ENCODE assay signal across 13 mouse cellular contexts in the genomic region with DNA sequence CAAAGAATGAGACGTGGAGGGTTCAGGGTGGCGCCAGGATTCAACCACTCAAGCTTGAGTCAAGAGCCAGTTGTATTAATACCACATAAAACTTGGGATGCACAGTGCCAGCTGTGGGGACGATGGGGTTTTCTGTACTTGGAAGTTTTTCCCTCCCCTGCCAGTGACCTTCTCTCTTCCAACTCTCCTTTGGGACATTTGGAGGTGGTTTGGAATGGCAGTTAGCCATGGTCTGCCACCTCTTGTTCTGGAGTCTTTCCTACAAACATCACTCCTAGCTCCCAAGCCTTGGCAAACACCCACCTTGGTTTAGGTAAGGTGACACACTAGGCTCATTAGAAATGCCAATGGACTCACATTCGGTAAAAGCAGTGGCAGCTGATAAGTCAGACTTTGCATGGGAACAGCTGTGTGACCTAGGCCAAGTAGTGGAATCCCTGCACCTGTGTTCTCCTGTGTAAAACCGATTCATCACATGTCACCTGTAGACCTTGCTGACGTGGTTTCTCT.
"Had no signal": no experiment of that assay in that cellular context is flagged by ENCODE, and none has a peak within 500 bp of the region (broad histone marks: within the 10 kb centered on the region; RNA-seq: fewer than 3 reads in every experiment).

No protein-coding gene starts in this region.

- H3K27me3 ChIP-seq: limb, embryonic 13.5 days; neural tube, embryonic 12.5 days had no signal

- H3K27ac ChIP-seq: kidney, postnatal 0 days; layer of hippocampus, adult 2 months; limb, embryonic 13.5 days; liver, embryonic 14.5 days; neural tube, embryonic 12.5 days had no signal

- H3K9me3 ChIP-seq: limb, embryonic 13.5 days; neural tube, embryonic 12.5 days had no signal

- DNase-seq: lung, adult 18-20 months; midbrain, embryonic 14.5 days; retina, postnatal 1 day; right cerebral cortex, postnatal 4 days; spleen, adult 18-20 months; thymus, adult 18-20 months; thymus, postnatal 14 days had no signal

- H3K4me3 ChIP-seq: layer of hippocampus, adult 2 months; limb, embryonic 13.5 days; myocyte; neural tube, embryonic 12.5 days had no signal

- H3K4me1 ChIP-seq: neural tube, embryonic 12.5 days had no signal

- H3K9ac ChIP-seq: limb, embryonic 13.5 days; liver, embryonic 14.5 days; neural tube, embryonic 12.5 days had no signal

- H3K4me2 ChIP-seq: limb, embryonic 13.5 days; neural tube, embryonic 12.5 days had no signal

- H3K36me3 ChIP-seq: limb, embryonic 13.5 days; neural tube, embryonic 12.5 days had no signal
